Mouse (Mus musculus) forebrain, embryonic 14.5 days (tissue): ENCODE measurements around the gene Haus3. TPM values are rescaled to one million over a fixed set of nuclear protein-coding genes. Genes with fewer than 3 reads are reported as not detected.

Source experiments
- ATAC-seq: fragments of 200-750 bp; cut with Nextera tagmentation; 2 replicates; pipeline ENCODE4 v1.8.0; 2017; ENCODE audit warnings: mild to moderate bottlenecking, moderate library complexity
- DNase-seq: peaks from one replicate; pipeline ENCODE4 v3.0.0-alpha.2; 2015; ENCODE audit warnings: low spot score
- H3K27ac ChIP-seq: fragments of 300-500 bp; sonication (generic); 2 replicates; pipeline ENCODE4 v1.5.1; 2014; ENCODE audit warnings: low read depth, mild to moderate bottlenecking, control low read depth, low read length, moderate library complexity
- H3K27me3 ChIP-seq: fragments of 300-500 bp; sonication (generic); replicated peaks from 2 replicates; pipeline ENCODE4 v1.6.1; 2014; ENCODE audit warnings: low read length, control low read depth, mixed read lengths; ENCODE audit not compliant: control insufficient read depth, insufficient read depth
- H3K36me3 ChIP-seq: fragments of 300-500 bp; sonication (generic); 2 replicates; pipeline ENCODE4 v1.6.1; 2014; ENCODE audit warnings: low read length, control low read depth; ENCODE audit not compliant: control insufficient read depth, insufficient read depth
- H3K4me1 ChIP-seq: fragments of 300-500 bp; sonication (generic); 2 replicates; pipeline ENCODE4 v1.6.1; 2014; ENCODE audit warnings: antibody characterized with exemption, low read length, control low read depth; ENCODE audit not compliant: control insufficient read depth, insufficient read depth
- H3K4me2 ChIP-seq: fragments of 300-500 bp; sonication (generic); 2 replicates; pipeline ENCODE4 v1.6.1; 2014; ENCODE audit warnings: mild to moderate bottlenecking, control low read depth, low read length
- H3K4me3 ChIP-seq: fragments of 300-500 bp; sonication (generic); 2 replicates; pipeline ENCODE4 v1.5.1; 2014; ENCODE audit warnings: low read depth, low read length, control low read depth
- H3K9ac ChIP-seq: fragments of 300-500 bp; sonication (generic); 2 replicates; pipeline ENCODE4 v1.6.1; 2014; ENCODE audit warnings: mild to moderate bottlenecking, low read length, control low read depth, moderate library complexity
- H3K9me3 ChIP-seq: fragments of 300-500 bp; sonication (generic); replicated peaks from 2 replicates; pipeline ENCODE4 v1.6.1; 2016; ENCODE audit warnings: low read length, control low read depth, mixed read lengths; ENCODE audit not compliant: control insufficient read depth
- WGBS: fragments of 180-500 bp; shearing (Covaris S2); extraction: QIAGEN DNeasy Blood & Tissue Kit; methylation state at CpG from one replicate; pipeline ENCODE4 v1.1.7; 2014; 5-methylcytosine and 5-hydroxymethylcytosine counted together
- polyA plus RNA-seq: library from polyadenylated mRNA; unstranded; fragments of >200 nt; fragmentation: Nextera tagmentation; extraction: Ambion mirVana; gene quantifications from 2 replicates; pipeline ENCODE4 v1.2.1, GENCODE M21; 2014

The Haus3 gene
- polyA plus RNA-seq, 1 experiment from 2014 or later = 19.2 TPM

DNA sequence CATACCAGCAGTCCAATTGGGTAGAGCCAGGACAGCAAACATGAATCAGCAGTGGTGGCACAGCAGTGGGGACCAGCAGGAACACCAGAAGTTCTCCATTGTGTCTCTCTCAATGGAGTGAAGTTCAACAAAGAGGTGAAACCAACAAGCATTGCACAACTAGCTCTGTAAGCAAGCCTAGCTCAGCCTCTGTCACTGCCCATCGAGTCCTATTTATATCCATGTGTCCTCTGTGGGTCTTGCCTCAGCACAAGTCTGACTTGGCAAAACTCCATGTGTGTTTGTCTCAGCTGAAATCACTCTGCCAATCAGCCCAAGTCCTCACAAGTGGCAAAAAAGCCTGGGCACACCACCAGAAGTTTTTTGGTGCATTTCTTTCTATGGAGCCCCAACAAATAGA lies 63.6 kb downstream of the Haus3 start:
- H3K27me3 ChIP-seq = no peaks in the 10 kb centered on the region
- no peak overlapping the region for H3K4me2 ChIP-seq
- ATAC-seq (no peak), DNase-seq (peak; percentile 1)
- H3K4me3 ChIP-seq = no peak overlapping the region
- H3K9me3 ChIP-seq = no peaks in the 10 kb centered on the region
- H3K27ac ChIP-seq = no peak overlapping the region
- 90% methylated on average over 1 of the region's 1 CpGs for WGBS
- no peaks in the 10 kb centered on the region for H3K4me1 ChIP-seq
- no peak overlapping the region for H3K9ac ChIP-seq
- no peaks in the 10 kb centered on the region for H3K36me3 ChIP-seq

Other genes starting within 250 kb of the Haus3 start
- 38.0 and 45.5 TPM in 2 replicates for gene Nelfa, start 233.1 kb downstream of the Haus3 start, polyA plus RNA-seq
- gene Gm1673, start 186.1 kb downstream of the Haus3 start, polyA plus RNA-seq = 424 and 498 TPM in 2 replicates
- gene Nat8l, start 173.5 kb downstream of the Haus3 start, polyA plus RNA-seq = 2.5 and 2.7 TPM in 2 replicates
- gene Poln, start 79 bp downstream of the Haus3 start, polyA plus RNA-seq = 0.49 and 0.89 TPM in 2 replicates
- 25.7 and 29.9 TPM in 2 replicates for gene Mxd4, start 18.2 kb upstream of the Haus3 start, polyA plus RNA-seq
- gene Zfyve28, start 118.9 kb upstream of the Haus3 start, polyA plus RNA-seq = 1.4 and 2.2 TPM in 2 replicates
- 0.10 TPM in 1 of 2 replicates, not detected in the other for gene Cfap99, start 119.1 kb upstream of the Haus3 start, polyA plus RNA-seq
- gene Rnf4, start 166.8 kb upstream of the Haus3 start, polyA plus RNA-seq = 162 and 165 TPM in 2 replicates
- gene Fam193a, start 200.4 kb upstream of the Haus3 start, polyA plus RNA-seq = 16.4 and 16.9 TPM in 2 replicates